Mouse (Mus musculus) liver, postnatal 0 days (tissue): ENCODE measurements around the gene Sf3b6. TPM values are rescaled to one million over a fixed set of nuclear protein-coding genes. Genes with fewer than 3 reads are reported as not detected.

ENCODE experiments used
- ATAC-seq: fragments of 200-750 bp; cut with Nextera tagmentation; 2 replicates; pipeline ENCODE4 v1.8.0; 2017; ENCODE audit warnings: mild to moderate bottlenecking, moderate library complexity
- DNase-seq: peaks from one replicate; pipeline ENCODE4 v3.0.0-alpha.2; 2016
- H3K27ac ChIP-seq: fragments of 300-500 bp; sonication (generic); 2 replicates; pipeline ENCODE4 v1.5.1; 2014; ENCODE audit warnings: antibody characterized with exemption, moderate library complexity, mild to moderate bottlenecking, low read depth
- H3K27me3 ChIP-seq: fragments of 300-500 bp; sonication (generic); 2 replicates; pipeline ENCODE4 v1.6.1; 2014; ENCODE audit warnings: low read length, control low read depth, mixed read lengths; ENCODE audit not compliant: insufficient read depth
- H3K36me3 ChIP-seq: fragments of 300-500 bp; sonication (generic); replicated peaks from 2 replicates; pipeline ENCODE4 v1.6.1; 2014; ENCODE audit warnings: mild to moderate bottlenecking, control low read depth, low read length, moderate library complexity, mixed read lengths; ENCODE audit not compliant: insufficient read depth
- H3K4me1 ChIP-seq: fragments of 300-500 bp; sonication (generic); 2 replicates; pipeline ENCODE4 v1.6.1; 2014; ENCODE audit warnings: antibody characterized with exemption, mild to moderate bottlenecking, control low read depth; ENCODE audit not compliant: insufficient read depth
- H3K4me2 ChIP-seq: fragments of 300-500 bp; sonication (generic); 2 replicates; pipeline ENCODE4 v1.6.1; 2014; ENCODE audit warnings: low read depth, mild to moderate bottlenecking, low read length, moderate library complexity, mixed read lengths
- H3K4me3 ChIP-seq: fragments of 300-500 bp; sonication (generic); 2 replicates; pipeline ENCODE4 v1.5.1; 2014; ENCODE audit warnings: low read depth, low read length
- H3K9ac ChIP-seq: fragments of 300-500 bp; sonication (generic); replicated peaks from 2 replicates; pipeline ENCODE4 v1.6.1; 2014; ENCODE audit warnings: mild to moderate bottlenecking, moderate library complexity
- H3K9me3 ChIP-seq: fragments of 300-500 bp; sonication (generic); 2 replicates; pipeline ENCODE4 v1.6.1; 2016; ENCODE audit warnings: mild to moderate bottlenecking, control low read depth, low read length, mixed read lengths
- CTCF ChIP-seq: sonication (generic); IDR thresholded peaks from 2 replicates; pipeline ENCODE4 v1.5.1; 2016; ENCODE audit warnings: antibody characterized with exemption, low read depth
- EP300 ChIP-seq: IDR thresholded peaks from 2 replicates; pipeline ENCODE4 v1.6.1; 2016; ENCODE audit warnings: antibody characterized with exemption, low read depth, mild to moderate bottlenecking
- WGBS: fragments of 180-500 bp; shearing (Covaris S2); extraction: QIAGEN DNeasy Blood & Tissue Kit; methylation state at CpG from one replicate; pipeline ENCODE4 v1.1.7; 2014; ENCODE audit not compliant: insufficient replicate concordance; 5-methylcytosine and 5-hydroxymethylcytosine counted together
- polyA plus RNA-seq: library from polyadenylated mRNA; unstranded; fragments of >200 nt; fragmentation: Nextera tagmentation; extraction: Ambion mirVana; gene quantifications from 2 replicates; pipeline ENCODE4 v1.2.1, GENCODE M21; 2015

The Sf3b6 gene
- polyA plus RNA-seq, 1 experiment from 2014 or later = 130 TPM

DNA sequence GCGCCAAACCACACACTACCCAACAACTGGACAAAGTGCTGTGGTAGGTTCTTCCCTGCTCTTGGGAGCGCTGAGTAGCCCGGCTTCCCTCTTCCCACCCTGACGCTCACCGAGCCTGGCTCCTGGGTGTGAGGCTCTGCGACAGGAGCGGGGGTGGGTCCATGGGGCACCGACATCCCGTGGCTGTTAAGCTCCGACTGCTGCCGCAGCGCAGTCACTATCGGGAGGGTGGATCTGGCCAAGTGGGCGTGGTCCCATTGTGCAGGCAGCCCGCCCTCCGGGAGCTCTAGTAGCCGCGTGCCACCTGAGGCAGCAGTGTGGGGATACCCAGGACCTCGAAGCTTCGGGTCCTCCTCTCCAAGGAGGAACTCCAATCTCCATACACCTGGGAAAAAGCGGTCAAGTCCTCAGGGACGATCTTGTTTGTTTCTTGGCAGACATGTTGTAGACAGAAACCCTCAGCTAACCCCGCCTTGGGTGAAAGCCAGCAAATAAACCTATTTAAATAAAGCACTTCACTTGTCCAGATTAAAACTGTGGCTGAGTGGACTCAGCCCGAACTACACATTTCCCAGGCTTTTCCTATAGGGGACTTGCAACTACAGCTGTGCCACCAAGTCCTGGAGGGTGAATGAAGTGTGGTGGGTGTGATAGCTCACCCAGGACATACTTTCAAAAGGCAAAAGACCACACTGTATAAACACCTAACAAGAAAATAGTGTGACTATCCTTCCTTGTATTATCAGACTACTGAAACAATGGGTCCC, 57.0 kb downstream of the Sf3b6 start, which contains the start of gene Mfsd2b:
Gene Mfsd2b, minus strand, starts transcription at position 199 of the 767 bp plus-strand sequence.
- TF ChIP-seq CTCF (peak; percentile 7; the same call in 1 of the 2 replicates), EP300 (0 out of 2 replicates have a peak, but pooled peaks have one; percentile 7)
- Histone ChIP-seq H3K27me3 (no peaks in the 10 kb centered on the region), H3K27ac (peak within 1 kb of the TSS; percentile 91), H3K4me3 (peak within 1 kb of the TSS; percentile 62), H3K9ac (peak within 1 kb of the TSS; percentile 77), H3K36me3 (peaks cover 7% of the 10 kb centered on the region), H3K9me3 (no peaks in the 10 kb centered on the region), H3K4me1 (peaks cover 18% of the 10 kb centered on the region), H3K4me2 (peak within 1 kb of the TSS; percentile 75)
- DNase-seq (peak; percentile 90), ATAC-seq (peak; percentile 76)
- WGBS = 2% methylated on average over 24 of the region's 24 CpGs

DNA sequence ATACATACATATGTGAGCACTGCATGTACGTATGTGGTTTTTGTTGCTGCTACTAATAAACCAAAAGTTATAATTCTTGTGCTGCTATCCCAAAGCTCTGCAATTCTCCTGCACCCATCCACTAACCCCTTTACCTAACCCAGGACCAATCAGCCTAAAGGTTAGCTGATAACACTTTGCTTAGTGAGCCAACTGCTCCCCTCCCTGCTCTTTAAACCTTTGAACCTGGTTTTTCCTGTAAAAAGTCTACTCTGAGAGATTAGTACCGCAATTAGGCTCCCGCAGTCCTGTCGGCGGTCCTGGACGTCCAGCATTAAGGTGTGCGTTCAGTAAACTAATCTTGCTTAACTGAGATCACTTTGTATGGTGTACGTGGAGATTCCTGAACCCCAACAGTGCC, 58.3 kb downstream of the Sf3b6 start:
- ATAC-seq = no peak
- peaks cover 8% of the 10 kb centered on the region for H3K36me3 ChIP-seq
- peaks cover 18% of the 10 kb centered on the region for H3K4me1 ChIP-seq
- no peak for DNase-seq
- H3K4me3 ChIP-seq = no peak overlapping the region
- no peaks in the 10 kb centered on the region for H3K9me3 ChIP-seq
- H3K9ac ChIP-seq = no peak overlapping the region
- no peak for TF ChIP-seq EP300
- H3K4me2 ChIP-seq = no peak overlapping the region
- no peak overlapping the region for H3K27ac ChIP-seq
- WGBS = 60% methylated on average over 8 of the region's 8 CpGs
- no peaks in the 10 kb centered on the region for H3K27me3 ChIP-seq

Other genes starting within 250 kb of the Sf3b6 start
- gene Itsn2, start 224.9 kb upstream of the Sf3b6 start, polyA plus RNA-seq = 15.3 and 17.5 TPM in 2 replicates
- gene Gm3625, start 224.6 kb upstream of the Sf3b6 start, polyA plus RNA-seq = not detected in 2 replicates
- gene Fam228a, start 79.1 kb upstream of the Sf3b6 start, polyA plus RNA-seq = 0.07 TPM in 1 of 2 replicates, not detected in the other
- 0.60 and 0.72 TPM in 2 replicates for gene Pfn4, start 48.5 kb upstream of the Sf3b6 start, polyA plus RNA-seq
- 0.44 and 0.68 TPM in 2 replicates for gene Fam228b, start 48.3 kb upstream of the Sf3b6 start, polyA plus RNA-seq
- 3.1 and 4.6 TPM in 2 replicates for gene Fkbp1b, start 24.0 kb downstream of the Sf3b6 start, polyA plus RNA-seq
- gene Wdcp, start 25.8 kb downstream of the Sf3b6 start, polyA plus RNA-seq = 8.4 and 9.4 TPM in 2 replicates
- gene Mfsd2b, start 56.8 kb downstream of the Sf3b6 start, polyA plus RNA-seq = 24.8 and 28.0 TPM in 2 replicates
- gene Ubxn2a, start 90.2 kb downstream of the Sf3b6 start, polyA plus RNA-seq = 19.7 and 22.0 TPM in 2 replicates
- gene Atad2b, start 99.8 kb downstream of the Sf3b6 start, polyA plus RNA-seq = 4.1 and 4.7 TPM in 2 replicates